Mouse (Mus musculus): ENCODE data around the gene Syn3.

Syn3 gene

GRCm38 (mm10) chr10:86313448-86313847, 185.2 kb downstream of the Syn3 start:
- no peak for DNase-seq (ENCODE audit: low spot score in 2 of 2)

DNA sequence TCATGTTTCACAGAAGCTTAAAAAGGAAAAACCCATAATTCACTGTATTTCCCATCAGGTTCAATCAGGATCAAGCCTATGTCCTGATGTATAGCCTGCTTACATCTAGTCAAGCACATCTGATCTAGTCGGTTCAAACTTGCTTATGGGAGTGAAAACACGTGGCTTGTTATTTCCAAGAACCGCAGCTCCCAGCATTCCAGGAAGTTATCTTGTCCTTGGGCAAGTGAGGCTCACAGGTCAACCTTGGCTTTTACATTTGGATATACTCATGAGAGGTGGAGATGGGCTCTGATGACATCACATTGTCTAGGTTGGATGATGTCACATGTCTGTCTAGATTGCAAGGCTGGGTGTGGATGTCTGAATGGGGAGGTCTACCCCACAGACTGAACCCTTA, 185.7 kb downstream of the Syn3 start:
- no peak for DNase-seq (ENCODE audit: low spot score in 2 of 2)

DNA sequence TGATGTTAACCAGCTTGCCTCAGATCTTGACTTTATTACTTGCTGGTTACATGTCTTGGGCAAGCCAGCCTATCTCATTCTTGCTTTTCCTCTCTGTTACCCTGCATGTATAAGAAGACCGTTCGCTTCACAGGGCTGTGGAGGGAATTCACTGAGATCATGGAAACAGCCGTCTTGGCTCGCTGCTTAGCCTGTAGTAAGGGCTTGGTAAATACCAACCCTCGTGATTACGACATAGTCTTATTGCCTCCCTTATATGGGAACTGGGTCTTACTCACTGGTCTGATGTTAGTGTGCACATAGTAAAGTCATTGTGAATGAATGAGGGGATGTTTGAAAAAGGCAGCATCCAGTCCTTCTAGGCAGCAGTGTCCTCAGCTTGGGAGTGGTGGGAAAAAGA, 188.2 kb downstream of the Syn3 start:
- DNase-seq (ENCODE audit: low spot score in 2 of 2): peak; percentile 60 to 62

GRCm38 (mm10) chr10:86307235-86307634, 191.5 kb downstream of the Syn3 start:
- peak in 1 of 2 experiments; percentile 53 for DNase-seq (ENCODE audit: low spot score in 2 of 2)

GRCm38 (mm10) chr10:86304583-86304982, 194.1 kb downstream of the Syn3 start:
- DNase-seq (ENCODE audit: low spot score in 2 of 2): no peak

DNA sequence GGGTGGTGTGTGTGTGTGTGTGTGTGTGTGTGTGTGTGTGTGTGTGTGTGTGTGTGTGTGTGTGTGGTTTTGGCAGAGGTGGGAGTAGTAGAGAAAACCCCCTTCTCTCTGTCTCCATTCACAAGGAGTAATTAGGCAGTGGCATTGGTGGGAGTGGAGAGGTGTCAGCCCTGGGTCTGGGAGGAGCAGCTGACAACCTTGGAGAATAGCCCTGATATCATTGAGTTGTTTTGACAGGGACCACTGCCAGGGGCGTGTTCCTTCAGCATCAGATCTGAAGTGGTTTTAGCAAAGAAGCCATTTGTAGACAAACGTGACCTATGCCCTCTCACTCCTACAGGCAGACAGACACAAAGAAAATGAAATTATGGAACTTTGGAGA, 195.2 kb downstream of the Syn3 start:
- DNase-seq (ENCODE audit: low spot score in 2 of 2): no peak

DNA sequence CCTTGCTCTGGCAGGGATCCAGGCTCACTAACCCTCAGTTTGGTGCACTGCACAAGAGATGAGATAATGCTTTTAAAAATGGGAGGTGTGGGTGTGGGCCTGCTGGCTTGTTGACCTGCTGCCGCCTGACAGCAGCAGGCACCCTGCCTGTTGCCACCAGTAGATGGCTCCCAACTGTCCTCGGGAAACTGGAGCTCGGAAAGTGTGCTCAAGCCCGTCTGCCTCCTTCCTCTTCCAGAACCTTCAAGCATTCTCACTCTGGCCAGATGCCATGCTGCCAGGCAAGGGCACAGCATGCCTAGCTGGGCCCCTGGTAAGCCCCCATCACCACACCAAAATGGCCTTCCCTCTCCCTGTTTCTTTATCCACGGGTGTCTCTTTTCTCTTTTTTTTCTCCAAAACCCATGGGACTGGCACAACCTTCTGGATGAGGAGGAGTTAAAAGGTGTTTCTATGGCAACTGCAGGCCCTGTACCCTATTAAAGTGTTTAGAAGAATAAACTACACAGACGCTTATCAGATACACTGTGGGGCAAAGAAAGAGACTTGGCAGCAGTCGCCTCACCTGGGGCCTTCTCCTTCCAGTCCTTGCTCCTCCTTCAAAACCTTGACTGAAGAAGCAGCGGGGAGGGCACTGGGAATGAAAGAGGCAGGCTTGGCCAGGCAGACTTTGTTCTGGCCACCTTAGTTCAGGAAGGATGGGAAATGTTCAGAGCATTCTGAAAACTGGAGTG, 195.8 kb downstream of the Syn3 start:
- peak; percentile 81 to 86 for DNase-seq (ENCODE audit: low spot score in 2 of 2)

- DNase-seq (ENCODE audit: low spot score in 2 of 2): no peak
These were observed 196.4 kb downstream of the Syn3 start for GRCm38 (mm10) chr10:86302318-86302648.

DNA sequence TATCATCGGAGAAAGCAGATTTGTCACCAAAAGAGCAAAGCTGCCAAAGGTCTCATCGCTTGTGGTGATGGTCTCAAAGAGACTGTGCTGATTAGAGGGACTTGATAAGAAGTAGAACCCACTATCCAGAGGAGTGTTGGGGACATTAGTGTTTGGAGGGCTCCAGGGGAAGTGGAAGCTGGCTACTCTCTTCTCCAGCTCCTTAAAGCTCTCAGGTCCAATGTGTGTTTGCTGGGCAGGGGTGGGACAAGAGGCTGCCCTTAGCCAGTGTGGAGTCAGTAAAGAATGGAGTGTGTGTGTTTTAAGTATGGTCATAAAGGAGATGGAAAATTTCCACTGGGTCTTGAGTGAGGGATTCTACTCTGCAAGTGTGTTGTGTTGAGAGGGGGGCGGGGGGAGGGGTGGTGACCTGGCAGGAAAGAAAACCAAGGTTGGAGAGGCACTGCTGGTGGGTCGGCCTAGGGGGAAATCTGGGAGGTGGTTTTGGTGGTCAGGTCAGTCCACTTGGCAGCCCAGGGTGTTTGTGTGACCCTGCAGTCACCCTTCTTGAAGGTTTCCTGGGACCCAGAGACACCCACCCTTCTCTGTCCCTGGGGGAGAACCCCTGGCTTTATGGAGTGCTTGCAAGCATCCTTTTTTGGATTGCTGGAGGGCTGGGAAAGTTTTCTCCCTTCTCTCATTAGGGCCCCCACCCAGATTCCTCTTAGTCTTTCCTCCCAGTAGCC, 196.9 kb downstream of the Syn3 start:
- no peak for DNase-seq (ENCODE audit: low spot score in 2 of 2)

DNA sequence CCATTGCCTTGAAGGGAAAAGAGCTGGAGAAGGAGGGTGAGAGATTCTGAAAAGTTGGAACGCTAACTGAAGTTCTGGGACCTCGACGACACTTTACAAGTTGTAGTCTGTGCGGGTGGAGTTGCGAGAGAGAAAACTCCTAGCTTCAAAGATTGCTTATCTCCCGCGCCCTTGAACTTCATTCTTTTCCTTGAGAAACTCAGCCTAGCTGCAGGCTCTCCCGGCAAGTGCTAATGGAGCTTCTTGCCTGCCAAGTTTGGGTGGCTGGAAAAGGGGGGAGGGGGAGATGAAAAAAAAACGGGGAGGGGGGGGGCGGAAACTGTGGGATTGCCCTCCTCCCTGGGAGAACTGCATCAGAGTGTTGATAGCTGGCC, 197.6 kb downstream of the Syn3 start:
- DNase-seq (ENCODE audit: low spot score in 2 of 2): no peak

- DNase-seq (ENCODE audit: low spot score in 2 of 2): peak; percentile 88 to 93
These were observed 198.2 kb downstream of the Syn3 start, which contains the start of gene Timp3 for GRCm38 (mm10) chr10:86300293-86301116. TSS of gene Timp3 (plus strand) at chr10:86300372.

GRCm38 (mm10) chr10:86299795-86300194, 198.9 kb downstream of the Syn3 start:
- no peak for DNase-seq (ENCODE audit: low spot score in 2 of 2)

DNA sequence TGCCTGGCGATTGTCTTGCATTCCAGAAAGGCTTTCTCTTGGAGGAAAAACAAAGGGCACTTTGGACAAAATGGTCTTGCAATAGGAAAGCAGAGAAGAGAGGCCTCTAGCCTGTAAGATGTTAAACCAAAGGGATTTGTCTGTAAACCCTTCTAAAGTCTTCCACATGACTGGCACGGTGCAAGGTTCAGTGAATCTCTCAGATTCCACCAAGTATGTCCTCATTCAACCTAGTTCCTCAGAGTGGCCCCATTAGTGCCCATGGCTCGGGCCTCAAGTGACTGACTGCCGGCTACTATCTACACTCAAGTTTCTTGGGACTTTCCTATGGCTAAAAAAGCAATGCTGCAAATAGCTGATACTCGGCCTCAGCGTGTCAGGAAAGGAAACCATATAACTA, 200.4 kb downstream of the Syn3 start:
- DNase-seq (ENCODE audit: low spot score in 2 of 2): no peak

GRCm38 (mm10) chr10:86297307-86297706, 201.4 kb downstream of the Syn3 start:
- no peak for DNase-seq (ENCODE audit: low spot score in 2 of 2)

- peak; percentile 74 to 80 for DNase-seq (ENCODE audit: low spot score in 2 of 2)
These were observed 202.6 kb downstream of the Syn3 start for GRCm38 (mm10) chr10:86296111-86296510.

- DNase-seq (ENCODE audit: low spot score in 2 of 2): no peak
These were observed 203.1 kb downstream of the Syn3 start for GRCm38 (mm10) chr10:86295454-86296098.

- no peak for DNase-seq (ENCODE audit: low spot score in 2 of 2)
These were observed 203.9 kb downstream of the Syn3 start for GRCm38 (mm10) chr10:86294599-86295365.

GRCm38 (mm10) chr10:86293880-86294279, 204.8 kb downstream of the Syn3 start:
- DNase-seq (ENCODE audit: low spot score in 2 of 2): no peak

DNA sequence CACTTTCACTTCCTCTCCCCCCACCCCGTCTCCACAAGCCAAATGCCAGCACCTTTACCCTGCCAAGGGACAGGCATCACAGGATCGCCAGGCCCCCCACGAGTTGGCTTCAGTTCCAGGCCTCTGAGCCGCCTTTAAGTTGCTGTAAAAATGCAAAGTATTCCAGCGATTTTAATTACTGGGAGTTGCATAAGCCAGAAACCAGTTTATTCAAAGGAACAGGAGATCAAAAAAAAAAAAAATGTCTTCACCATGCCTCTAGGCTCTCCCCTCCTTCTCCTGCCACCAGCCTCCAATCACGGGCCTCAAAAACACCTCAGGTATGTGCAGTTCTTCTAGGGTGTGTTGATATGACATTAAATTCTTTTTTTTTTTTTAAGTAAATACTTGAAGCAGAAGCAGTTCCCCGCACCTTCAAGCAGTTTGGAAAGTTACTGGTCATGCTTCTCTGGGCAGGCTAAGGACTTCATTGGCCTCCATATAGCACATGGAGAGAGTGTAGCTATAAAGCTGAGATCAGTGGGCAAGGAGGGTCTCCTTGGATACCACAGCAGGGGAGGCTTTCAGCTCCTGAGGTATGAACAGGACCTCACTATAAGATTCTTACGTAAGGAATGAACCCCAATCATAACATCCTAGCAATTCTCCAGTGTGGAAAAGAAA, 208.5 kb downstream of the Syn3 start:
- DNase-seq (ENCODE audit: low spot score in 2 of 2): no peak

DNA sequence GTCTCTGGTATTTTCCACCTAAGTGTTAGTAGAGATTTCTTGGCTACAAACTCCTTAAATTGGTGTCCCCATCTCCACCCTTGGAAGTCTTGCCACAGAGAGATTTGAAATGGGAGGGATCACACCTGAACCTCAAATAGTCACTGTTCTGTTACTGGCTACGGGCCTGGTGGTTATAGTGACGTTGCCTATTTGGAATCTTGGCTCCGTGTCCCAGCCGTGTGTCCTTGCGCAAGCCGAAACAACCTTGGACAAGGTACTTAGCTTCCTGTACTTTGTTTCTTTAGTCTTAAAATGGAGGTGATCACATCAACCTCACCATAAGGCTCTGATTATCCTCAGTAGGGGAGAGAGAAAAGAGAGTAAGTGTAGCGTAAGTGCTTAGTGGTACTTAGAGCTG, 212.2 kb downstream of the Syn3 start:
- DNase-seq (ENCODE audit: low spot score in 2 of 2): peak in 1 of 2 experiments; percentile 53

DNA sequence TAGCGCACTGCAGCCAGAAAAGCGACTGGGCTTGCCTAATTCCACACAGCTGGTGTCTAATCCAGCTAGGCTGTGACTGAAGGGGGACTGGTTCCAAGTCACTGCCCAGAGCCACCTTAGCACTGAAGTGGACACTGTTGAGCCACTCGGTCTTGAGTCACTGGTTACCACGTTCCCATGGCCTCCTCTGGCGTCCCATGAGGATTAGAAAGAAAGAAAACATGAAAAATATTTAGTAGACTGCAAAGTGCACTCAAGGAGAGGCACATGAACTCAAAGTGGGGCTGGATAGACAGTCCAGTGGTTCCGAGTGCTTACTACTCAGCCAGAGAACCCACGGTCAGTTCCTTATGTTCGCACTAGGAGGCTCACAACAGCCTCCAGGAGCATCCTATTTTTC, 217.5 kb downstream of the Syn3 start:
- peak in 1 of 2 experiments; percentile 52 for DNase-seq (ENCODE audit: low spot score in 2 of 2)
